Mouse (Mus musculus) neural tube, embryonic 11.5 days (tissue): ENCODE data around the gene Rpl22. TPM values are rescaled to one million over a fixed set of nuclear protein-coding genes. Genes with fewer than 3 reads are reported as not detected.

Experiments
- ATAC-seq: fragments of 200-750 bp; cut with Nextera tagmentation; 2 replicates; pipeline ENCODE4 v1.8.0; 2017; ENCODE audit warnings: moderate number of reproducible peaks, mild to moderate bottlenecking, moderate TSS enrichment, moderate library complexity; ENCODE audit not compliant: insufficient read depth, low FRiP score, low TSS enrichment
- DNase-seq: peaks from one replicate; pipeline ENCODE4 v3.0.0-alpha.2; 2015; ENCODE audit warnings: low spot score
- H3K27ac ChIP-seq: fragments of 300-500 bp; sonication (generic); 2 replicates; pipeline ENCODE4 v1.5.1; 2014; ENCODE audit warnings: low read depth, mild to moderate bottlenecking, low read length
- H3K27me3 ChIP-seq: fragments of 300-500 bp; sonication (generic); 2 replicates; pipeline ENCODE4 v1.6.1; 2014; ENCODE audit warnings: mild to moderate bottlenecking, low read length, mixed read lengths; ENCODE audit not compliant: control insufficient read depth, insufficient read depth
- H3K36me3 ChIP-seq: fragments of 300-500 bp; sonication (generic); 2 replicates; pipeline ENCODE4 v1.6.1; 2014; ENCODE audit warnings: mild to moderate bottlenecking, low read length, moderate library complexity, mixed read lengths; ENCODE audit not compliant: control insufficient read depth, insufficient read depth
- H3K4me1 ChIP-seq: fragments of 300-500 bp; sonication (generic); 2 replicates; pipeline ENCODE4 v1.6.1; 2014; ENCODE audit warnings: low read length, mixed read lengths; ENCODE audit not compliant: control insufficient read depth, insufficient read depth
- H3K4me2 ChIP-seq: fragments of 300-500 bp; sonication (generic); 2 replicates; pipeline ENCODE4 v1.6.1; 2014; ENCODE audit warnings: low read depth, mild to moderate bottlenecking, moderate library complexity
- H3K4me3 ChIP-seq: fragments of 300-500 bp; sonication (generic); 2 replicates; pipeline ENCODE4 v1.5.1; 2014; ENCODE audit warnings: low read depth, low read length
- H3K9ac ChIP-seq: fragments of 300-500 bp; sonication (generic); 2 replicates; pipeline ENCODE4 v1.6.1; 2014; ENCODE audit warnings: mild to moderate bottlenecking, low read length
- H3K9me3 ChIP-seq: fragments of 300-500 bp; sonication (generic); 2 replicates; pipeline ENCODE4 v1.6.1; 2016; ENCODE audit warnings: low read length; ENCODE audit not compliant: control insufficient read depth
- WGBS: fragments of 180-500 bp; shearing (Covaris S2); extraction: QIAGEN DNeasy Blood & Tissue Kit; methylation state at CpG from one replicate; pipeline ENCODE4 v1.1.7; 2014; 5-methylcytosine and 5-hydroxymethylcytosine counted together
- polyA plus RNA-seq: library from polyadenylated mRNA; unstranded; fragments of >200 nt; fragmentation: Nextera tagmentation; extraction: Ambion mirVana; gene quantifications from 2 replicates; pipeline ENCODE4 v1.2.1, GENCODE M21; 2014

Gene Rpl22
- 311 and 312 TPM in 2 replicates for polyA plus RNA-seq

GRCm38 (mm10) chr4:152325574-152326411, at the start of gene Rpl22:
Gene Rpl22, plus strand, starts transcription at chr4:152325742.
- H3K9me3 ChIP-seq = no peaks in the 10 kb centered on the region
- DNase-seq (peak; percentile 94), ATAC-seq (peak; percentile 93)
- H3K4me3 ChIP-seq = peak within 1 kb of the TSS; percentile 93
- peak within 1 kb of the TSS; percentile 69 for H3K4me2 ChIP-seq
- no peaks in the 10 kb centered on the region for H3K27me3 ChIP-seq
- peak within 1 kb of the TSS; percentile 91 for H3K9ac ChIP-seq
- H3K36me3 ChIP-seq = peaks cover 7% of the 10 kb centered on the region
- WGBS = under 1% methylated on average over 69 of the region's 70 CpGs
- peak within 1 kb of the TSS; percentile 54; the same call in 1 of the 2 replicates for H3K27ac ChIP-seq
- H3K4me1 ChIP-seq = peaks cover 8% of the 10 kb centered on the region; the same call in 1 of the 2 replicates

GRCm38 (mm10) chr4:152276389-152277347, 48.9 kb upstream of the Rpl22 start:
- peaks cover 28% of the 10 kb centered on the region for H3K4me1 ChIP-seq
- H3K36me3 ChIP-seq = no peaks in the 10 kb centered on the region
- no peak overlapping the region for H3K4me3 ChIP-seq
- H3K9me3 ChIP-seq = no peaks in the 10 kb centered on the region
- DNase-seq (peak; percentile 51), ATAC-seq (no peak)
- 56% methylated on average over 10 of the region's 10 CpGs for WGBS
- no peak overlapping the region for H3K27ac ChIP-seq
- H3K9ac ChIP-seq = no peak overlapping the region
- H3K4me2 ChIP-seq = no peak overlapping the region
- peaks cover 42% of the 10 kb centered on the region for H3K27me3 ChIP-seq

- DNase-seq = no peak
- peaks cover 18% of the 10 kb centered on the region for H3K4me1 ChIP-seq
- no peaks in the 10 kb centered on the region for H3K36me3 ChIP-seq
- WGBS = 64% methylated on average over 2 of the region's 2 CpGs
- H3K27ac ChIP-seq = no peak overlapping the region
- peaks cover 55% of the 10 kb centered on the region for H3K27me3 ChIP-seq
- H3K4me3 ChIP-seq = no peak overlapping the region
- H3K9me3 ChIP-seq = no peaks in the 10 kb centered on the region
- ATAC-seq = no peak
- H3K9ac ChIP-seq = no peak overlapping the region
- no peak overlapping the region for H3K4me2 ChIP-seq
Observed at GRCm38 (mm10) chr4:152277916-152278315, 47.6 kb upstream of the Rpl22 start.

GRCm38 (mm10) chr4:152278986-152279385, 46.6 kb upstream of the Rpl22 start:
- Histone ChIP-seq H3K4me2 (no peak overlapping the region), H3K27me3 (peaks cover 61% of the 10 kb centered on the region), H3K9me3 (no peaks in the 10 kb centered on the region), H3K9ac (no peak overlapping the region), H3K27ac (no peak overlapping the region), H3K4me3 (no peak overlapping the region), H3K4me1 (peaks cover 18% of the 10 kb centered on the region), H3K36me3 (no peaks in the 10 kb centered on the region)
- no peak for ATAC-seq
- no peak for DNase-seq
- 90% methylated on average over 23 of the region's 23 CpGs for WGBS

- Histone ChIP-seq H3K4me1 (peaks cover 14% of the 10 kb centered on the region), H3K9ac (no peak overlapping the region), H3K27me3 (peaks cover 72% of the 10 kb centered on the region), H3K36me3 (no peaks in the 10 kb centered on the region), H3K4me2 (no peak overlapping the region), H3K27ac (no peak overlapping the region), H3K9me3 (no peaks in the 10 kb centered on the region), H3K4me3 (no peak overlapping the region)
- DNase-seq (no peak), ATAC-seq (no peak)
- WGBS = 55% methylated on average over 15 of the region's 15 CpGs
Observed at GRCm38 (mm10) chr4:152281601-152282000, 43.9 kb upstream of the Rpl22 start.

- WGBS = 21% methylated on average over 20 of the region's 34 CpGs
- DNase-seq = no peak
- peak overlapping the region; percentile 45 for H3K4me2 ChIP-seq
- H3K27ac ChIP-seq = no peak overlapping the region
- H3K27me3 ChIP-seq = peaks cover 83% of the 10 kb centered on the region
- peaks cover 26% of the 10 kb centered on the region for H3K4me1 ChIP-seq
- H3K9ac ChIP-seq = 0 out of 2 replicates have a peak overlapping the region, but pooled peaks have one; percentile 18
- no peaks in the 10 kb centered on the region for H3K9me3 ChIP-seq
- H3K36me3 ChIP-seq = no peaks in the 10 kb centered on the region
- ATAC-seq = no peak
- peak overlapping the region; percentile 21; the same call in 1 of the 2 replicates for H3K4me3 ChIP-seq
Observed at GRCm38 (mm10) chr4:152282721-152283120, 42.8 kb upstream of the Rpl22 start.

- H3K4me2 ChIP-seq = peak overlapping the region; percentile 45
- peak; percentile 90 for DNase-seq
- no peaks in the 10 kb centered on the region for H3K9me3 ChIP-seq
- H3K27me3 ChIP-seq = peaks cover 89% of the 10 kb centered on the region
- H3K4me1 ChIP-seq = peaks cover 31% of the 10 kb centered on the region
- 5% methylated on average over 65 of the region's 70 CpGs for WGBS
- H3K4me3 ChIP-seq = peak overlapping the region; percentile 21; the same call in 1 of the 2 replicates
- H3K9ac ChIP-seq = 0 out of 2 replicates have a peak overlapping the region, but pooled peaks have one; percentile 18
- H3K36me3 ChIP-seq = no peaks in the 10 kb centered on the region
- ATAC-seq = peak; percentile 58
- H3K27ac ChIP-seq = no peak overlapping the region
Observed at GRCm38 (mm10) chr4:152283186-152283950, 42.2 kb upstream of the Rpl22 start.

- Histone ChIP-seq H3K27ac (no peak overlapping the region), H3K9ac (no peak overlapping the region), H3K27me3 (peaks cover 90% of the 10 kb centered on the region), H3K36me3 (no peaks in the 10 kb centered on the region), H3K4me3 (no peak overlapping the region), H3K4me2 (no peak overlapping the region), H3K9me3 (no peaks in the 10 kb centered on the region), H3K4me1 (peaks cover 36% of the 10 kb centered on the region)
- peak; percentile 59 for DNase-seq
- no peak for ATAC-seq
- WGBS = 4% methylated on average over 10 of the region's 10 CpGs
Observed at GRCm38 (mm10) chr4:152285505-152285904, 40.0 kb upstream of the Rpl22 start.
